Mouse (Mus musculus): ENCODE results near the gene Ankrd44. TPM values are rescaled to one million over a fixed set of nuclear protein-coding genes. Genes with fewer than 3 reads are reported as not detected.

Gene Ankrd44
- total and polyA plus RNA-seq, 3 experiments: 12.7 to 23.0 (median 19.8) TPM

DNA sequence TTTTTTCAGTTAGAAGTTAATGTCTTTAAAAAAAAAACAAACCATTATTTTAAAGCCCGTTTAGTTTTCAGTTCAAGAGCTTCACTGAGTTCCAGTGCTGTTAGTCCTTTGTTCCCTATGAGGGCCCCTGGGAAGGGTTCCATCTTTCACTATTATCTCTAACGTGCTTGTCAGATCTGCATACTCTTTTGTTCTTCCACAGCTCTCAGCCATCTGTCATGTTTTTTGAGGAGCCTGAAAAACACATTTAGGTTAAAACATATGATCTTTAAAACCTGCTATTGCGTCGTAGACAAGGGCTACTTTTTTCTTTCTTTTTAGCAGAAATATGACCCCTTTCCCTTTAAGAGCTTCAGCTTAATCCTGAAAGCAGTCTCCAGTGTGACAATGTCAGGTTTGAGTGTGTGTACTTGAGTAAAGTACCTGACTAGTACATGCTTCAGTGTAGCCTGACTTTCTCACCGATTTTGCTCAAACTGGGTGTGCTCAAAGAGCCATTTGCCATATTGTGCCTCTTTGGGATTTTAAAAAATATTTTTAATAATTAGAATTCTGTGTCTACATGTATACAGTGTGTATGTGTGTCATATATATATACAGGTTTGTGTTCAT, 285.9 kb downstream of the Ankrd44 start:
- H3K9ac ChIP-seq (ENCODE audit: insufficient read depth, low read depth): no peak overlapping the region
- H3K36me3 ChIP-seq (replicated peaks in 1 of 2; ENCODE audit: control insufficient read depth in 1 of 2, insufficient read depth in 1 of 2, low read length in 1 of 2): peaks cover 0 to 4% of the 10 kb centered on the region in 2 experiments
- H3K4me3 ChIP-seq (replicated peaks in 1 of 3; ENCODE audit: low read depth in 2 of 3, low read length in 2 of 3, poor library complexity in 1 of 3): no peak overlapping the region
- no peak for TF ChIP-seq MAZ (IDR thresholded peaks at IDR 0.05; ENCODE audit: low read depth, low read length)
- TF ChIP-seq NRF1 (IDR thresholded peaks at IDR 0.05; ENCODE audit: low read depth, low read length): no peak
- no peak for TF ChIP-seq HCFC1 (IDR thresholded peaks at IDR 0.05; ENCODE audit: low read depth, low read length)
- no peak for TF ChIP-seq CHD1 (IDR thresholded peaks at IDR 0.05; ENCODE audit: low read depth, low read length)
- DNase-seq (ENCODE audit: extremely low read depth): no peak
- H3K79me2 ChIP-seq (replicated peaks; ENCODE audit: control insufficient read depth, extremely low read depth, insufficient read depth, poor library complexity, severe bottlenecking): no peaks in the 10 kb centered on the region
- no peaks in the 10 kb centered on the region for H3K9me3 ChIP-seq (replicated peaks; ENCODE audit: low read length)
- in situ Hi-C loops (cut with MboI; ENCODE audit: low pct_ligation_motif_present, low pct_unique_long_range_greater_than_20kb, low sequenced_read_pairs) (no loop called here), dilution Hi-C loops (cut with MboI; ENCODE audit: extremely low pct_ligation_motif_present, extremely low pct_unique_long_range_greater_than_20kb, low sequenced_read_pairs) (no loop called here)
- peaks cover 4 to 18% of the 10 kb centered on the region in 2 experiments; a peak in 3 of 4 replicates for H3K4me1 ChIP-seq (ENCODE audit: control insufficient read depth in 1 of 2, insufficient read depth in 2 of 2)
- H3K27ac ChIP-seq (ENCODE audit: insufficient read depth, low read depth): no peak overlapping the region
- no peaks in the 10 kb centered on the region for H3K27me3 ChIP-seq (replicated peaks)
- H3K4me2 ChIP-seq (ENCODE audit: insufficient read depth, low read depth, poor library complexity, severe bottlenecking): no peak overlapping the region

DNA sequence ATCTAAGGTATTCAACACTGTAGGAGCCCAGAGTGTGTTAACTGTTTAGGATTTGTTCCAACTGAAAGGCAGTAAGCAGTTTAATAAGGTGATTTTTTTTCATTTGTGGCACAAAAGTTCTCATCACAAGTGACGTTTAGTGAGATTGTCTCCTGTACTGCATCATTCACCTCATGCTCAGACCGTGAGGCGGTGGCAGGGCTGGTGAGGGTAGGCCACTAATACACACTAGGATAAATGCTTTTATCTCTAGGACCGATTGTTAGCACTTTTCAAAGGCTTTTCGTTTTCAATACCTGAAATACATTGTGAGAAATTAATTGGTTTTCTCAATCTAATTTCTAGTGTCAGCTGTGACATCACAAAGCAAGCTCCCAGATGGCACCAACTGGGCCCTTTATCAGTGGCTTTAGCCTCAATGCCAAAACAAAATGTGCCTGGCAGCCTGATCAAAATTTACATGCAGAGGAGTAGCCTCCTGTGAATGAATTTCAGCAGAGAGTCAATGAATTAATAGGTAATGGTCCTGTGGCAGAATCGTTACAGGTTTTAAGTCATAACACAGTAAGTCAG, 286.6 kb downstream of the Ankrd44 start:
- Histone ChIP-seq H3K27me3 (replicated peaks) (no peaks in the 10 kb centered on the region), H3K27ac (ENCODE audit: insufficient read depth, low read depth) (no peak overlapping the region), H3K4me3 (replicated peaks in 1 of 3; ENCODE audit: low read depth in 2 of 3, low read length in 2 of 3, poor library complexity in 1 of 3) (no peak overlapping the region), H3K9me3 (replicated peaks; ENCODE audit: low read length) (no peaks in the 10 kb centered on the region), H3K4me2 (ENCODE audit: insufficient read depth, low read depth, poor library complexity, severe bottlenecking) (no peak overlapping the region), H3K79me2 (replicated peaks; ENCODE audit: control insufficient read depth, extremely low read depth, insufficient read depth, poor library complexity, severe bottlenecking) (no peaks in the 10 kb centered on the region), H3K9ac (ENCODE audit: insufficient read depth, low read depth) (no peak overlapping the region), H3K4me1 (ENCODE audit: control insufficient read depth in 1 of 2, insufficient read depth in 2 of 2) (peaks cover 4 to 18% of the 10 kb centered on the region in 2 experiments; a peak in 3 of 4 replicates), H3K36me3 (replicated peaks in 1 of 2; ENCODE audit: control insufficient read depth in 1 of 2, insufficient read depth in 1 of 2, low read length in 1 of 2) (peaks cover 0 to under 1% of the 10 kb centered on the region in 2 experiments)
- no peak for DNase-seq (ENCODE audit: extremely low read depth)
- in situ Hi-C loops (cut with MboI; ENCODE audit: low pct_ligation_motif_present, low pct_unique_long_range_greater_than_20kb, low sequenced_read_pairs): no loop called here
- dilution Hi-C loops (cut with MboI; ENCODE audit: extremely low pct_ligation_motif_present, extremely low pct_unique_long_range_greater_than_20kb, low sequenced_read_pairs): no loop called here
- no peak for TF ChIP-seq IRF4 (IDR thresholded peaks at IDR 0.05; ENCODE audit: low read depth, low read length)
- TF ChIP-seq ELF1 (IDR thresholded peaks at IDR 0.05; ENCODE audit: low read depth, low read length): no peak
- no peak for TF ChIP-seq E2F4 (IDR thresholded peaks at IDR 0.05; ENCODE audit: insufficient replicate concordance, low read depth, low read length)
- no peak for TF ChIP-seq ZC3H11A (IDR thresholded peaks at IDR 0.05; ENCODE audit: low read depth, low read length)
- TF ChIP-seq MYC (IDR thresholded peaks at IDR 0.05; ENCODE audit: low read depth, low read length): no peak
- no peak for TF ChIP-seq TBP (conservative IDR thresholded peaks at IDR 0.05; ENCODE audit: low read depth, low read length)
- no peak for TF ChIP-seq CTCF (conservative IDR thresholded peaks at IDR 0.05 in 1 of 2, IDR thresholded peaks at IDR 0.05 in 1 of 2; ENCODE audit: low read depth in 2 of 2, low read length in 2 of 2)
- TF ChIP-seq MEF2A (IDR thresholded peaks at IDR 0.05; ENCODE audit: borderline replicate concordance, low read depth, low read length): no peak
- TF ChIP-seq NELFE (IDR thresholded peaks at IDR 0.05; ENCODE audit: low read depth, low read length): no peak
- TF ChIP-seq PAX5 (IDR thresholded peaks at IDR 0.05; ENCODE audit: low read length): no peak
- TF ChIP-seq ZNF384 (IDR thresholded peaks at IDR 0.05; ENCODE audit: low read depth, low read length): no peak
- TF ChIP-seq MAFK (IDR thresholded peaks at IDR 0.05; ENCODE audit: insufficient replicate concordance, low read length): no peak
- no peak for TF ChIP-seq EP300 (IDR thresholded peaks at IDR 0.05; ENCODE audit: low read length)
- TF ChIP-seq RCOR1 (conservative IDR thresholded peaks at IDR 0.05; ENCODE audit: low read depth, low read length): no peak

All from CH12.LX (cell line).